Mouse (Mus musculus) neural tube, embryonic 14.5 days (tissue): ENCODE measurements around the gene Olfr1040. TPM values are rescaled to one million over a fixed set of nuclear protein-coding genes. Genes with fewer than 3 reads are reported as not detected.

ENCODE experiments used
- polyA plus RNA-seq: library from polyadenylated mRNA; unstranded; fragments of >200 nt; fragmentation: Nextera tagmentation; extraction: Ambion mirVana; gene quantifications from 2 replicates; pipeline ENCODE4 v1.2.1, GENCODE M21; 2014

Gene Olfr1040
- polyA plus RNA-seq, 1 experiment from 2014 or later = not detected

Other genes with a start within 250 kb of the Olfr1040 start
- gene Olfr1024, start 241.7 kb downstream of the Olfr1040 start, polyA plus RNA-seq = not detected in 2 replicates
- not detected in 2 replicates for gene Olfr1025-ps1, start 231.5 kb downstream of the Olfr1040 start, polyA plus RNA-seq
- not detected in 2 replicates for gene Olfr1026, start 225.2 kb downstream of the Olfr1040 start, polyA plus RNA-seq
- gene Olfr1028, start 196.3 kb downstream of the Olfr1040 start, polyA plus RNA-seq = not detected in 2 replicates
- not detected in 2 replicates for gene Olfr1029, start 172.8 kb downstream of the Olfr1040 start, polyA plus RNA-seq
- not detected in 2 replicates for gene Olfr1030, start 167.5 kb downstream of the Olfr1040 start, polyA plus RNA-seq
- not detected in 2 replicates for gene Olfr1031, start 156.4 kb downstream of the Olfr1040 start, polyA plus RNA-seq
- not detected in 2 replicates for gene Olfr1032, start 141.2 kb downstream of the Olfr1040 start, polyA plus RNA-seq
- gene Olfr1033, start 126.1 kb downstream of the Olfr1040 start, polyA plus RNA-seq = not detected in 2 replicates
- gene Olfr1034, start 100.9 kb downstream of the Olfr1040 start, polyA plus RNA-seq = not detected in 2 replicates
- gene Olfr1036, start 72.7 kb downstream of the Olfr1040 start, polyA plus RNA-seq = not detected in 2 replicates
- gene Olfr1037, start 59.3 kb downstream of the Olfr1040 start, polyA plus RNA-seq = not detected in 2 replicates
- gene Olfr1039, start 10.8 kb downstream of the Olfr1040 start, polyA plus RNA-seq = not detected in 2 replicates
- not detected in 2 replicates for gene Olfr1042, start 15.1 kb upstream of the Olfr1040 start, polyA plus RNA-seq
- gene Olfr1043, start 20.8 kb upstream of the Olfr1040 start, polyA plus RNA-seq = not detected in 2 replicates
- gene Olfr1044, start 31.1 kb upstream of the Olfr1040 start, polyA plus RNA-seq = not detected in 2 replicates
- not detected in 2 replicates for gene Olfr52, start 39.0 kb upstream of the Olfr1040 start, polyA plus RNA-seq
- not detected in 2 replicates for gene Olfr1045, start 56.3 kb upstream of the Olfr1040 start, polyA plus RNA-seq
- gene Olfr1046, start 72.6 kb upstream of the Olfr1040 start, polyA plus RNA-seq = not detected in 2 replicates
- gene Olfr1047, start 84.7 kb upstream of the Olfr1040 start, polyA plus RNA-seq = not detected in 2 replicates
- not detected in 2 replicates for gene Olfr1048, start 93.6 kb upstream of the Olfr1040 start, polyA plus RNA-seq
- gene Olfr1049, start 111.6 kb upstream of the Olfr1040 start, polyA plus RNA-seq = not detected in 2 replicates
- gene Olfr1051, start 132.4 kb upstream of the Olfr1040 start, polyA plus RNA-seq = not detected in 2 replicates
- not detected in 2 replicates for gene Olfr1052, start 145.7 kb upstream of the Olfr1040 start, polyA plus RNA-seq
- not detected in 2 replicates for gene Olfr1053, start 168.6 kb upstream of the Olfr1040 start, polyA plus RNA-seq
- not detected in 2 replicates for gene Olfr1054, start 188.7 kb upstream of the Olfr1040 start, polyA plus RNA-seq
- not detected in 2 replicates for gene Olfr1055, start 203.6 kb upstream of the Olfr1040 start, polyA plus RNA-seq
- not detected in 2 replicates for gene Olfr1056, start 215.7 kb upstream of the Olfr1040 start, polyA plus RNA-seq
- gene Olfr1057, start 231.7 kb upstream of the Olfr1040 start, polyA plus RNA-seq = not detected in 2 replicates
- gene Olfr1058, start 241.8 kb upstream of the Olfr1040 start, polyA plus RNA-seq = not detected in 2 replicates